Mouse (Mus musculus) myocyte (in vitro differentiated cells): ENCODE results near the gene Prkn. TPM values are rescaled to one million over a fixed set of nuclear protein-coding genes. Genes with fewer than 3 reads are reported as not detected.

Experiments used
- H3K27me3 ChIP-seq: one replicate; pipeline ENCODE4 v1.6.1; 2011; ENCODE audit not compliant: control insufficient read depth, insufficient read depth, insufficient read length
- H3K36me3 ChIP-seq: one replicate; pipeline ENCODE4 v1.6.1; 2011; ENCODE audit not compliant: control insufficient read depth, insufficient read depth
- H3K4me2 ChIP-seq: one replicate; pipeline ENCODE4 v1.6.1; 2011; ENCODE audit warnings: low read depth, control low read depth
- H3K4me3 ChIP-seq: one replicate; pipeline ENCODE4 v1.5.1; 2011; ENCODE audit warnings: mild to moderate bottlenecking, control low read depth, moderate library complexity
- H3K79me2 ChIP-seq: one replicate; pipeline ENCODE4 v1.6.1; 2011; ENCODE audit not compliant: control insufficient read depth, insufficient read depth
- H3ac ChIP-seq: one replicate; pipeline ENCODE4 v1.6.1; 2011; ENCODE audit not compliant: control insufficient read depth, insufficient read length
- CEBPB ChIP-seq: IDR thresholded peaks from 2 replicates; pipeline ENCODE4 v1.6.1; 2011; ENCODE audit warnings: mild to moderate bottlenecking, moderate library complexity; ENCODE audit not compliant: poor library complexity, insufficient read depth, severe bottlenecking
- E2F4 ChIP-seq: IDR thresholded peaks from one replicate; pipeline ENCODE4 v1.6.1; 2011; ENCODE audit warnings: mild to moderate bottlenecking, control low read depth, moderate library complexity; ENCODE audit not compliant: insufficient read depth
- MAX ChIP-seq: IDR thresholded peaks from one replicate; pipeline ENCODE4 v1.6.1; 2011; ENCODE audit warnings: low read depth, mild to moderate bottlenecking, control low read depth
- MYOD1 ChIP-seq, 3 experiments: IDR thresholded peaks; one replicate each; pipeline ENCODE4 v1.6.1; 2011; ENCODE audit warnings: control low read depth in 2 of 3, low read depth in 2 of 3, mild to moderate bottlenecking in 2 of 3, moderate library complexity in 1 of 3; ENCODE audit not compliant: insufficient read length in 2 of 3, control insufficient read depth in 1 of 3
- MYOG ChIP-seq, 3 experiments: IDR thresholded peaks; one replicate each; pipeline ENCODE4 v1.6.1; 2011; ENCODE audit warnings: control low read depth in 2 of 3, low read depth in 2 of 3, mild to moderate bottlenecking in 2 of 3; ENCODE audit not compliant: insufficient read length in 2 of 3, control insufficient read depth in 1 of 3, insufficient read depth in 1 of 3
- POLR2A ChIP-seq: IDR thresholded peaks from one replicate; pipeline ENCODE4 v1.6.1; 2011; ENCODE audit warnings: low read depth, mild to moderate bottlenecking, control low read depth, moderate library complexity; ENCODE audit not compliant: insufficient read length
- POLR2AphosphoS2 ChIP-seq: IDR thresholded peaks from one replicate; pipeline ENCODE4 v1.6.1; 2011; ENCODE audit warnings: low read depth, control low read depth; ENCODE audit not compliant: insufficient read length
- REST ChIP-seq: IDR thresholded peaks from one replicate; pipeline ENCODE4 v1.6.1; 2011; ENCODE audit warnings: mild to moderate bottlenecking, control low read depth, moderate library complexity; ENCODE audit not compliant: insufficient read depth, insufficient read length
- SRF ChIP-seq: IDR thresholded peaks from one replicate; pipeline ENCODE4 v1.6.1; 2011; ENCODE audit warnings: low read depth; ENCODE audit not compliant: control insufficient read depth, insufficient read length
- TCF12 ChIP-seq: IDR thresholded peaks from one replicate; pipeline ENCODE4 v1.6.1; 2011; ENCODE audit warnings: mild to moderate bottlenecking, control low read depth; ENCODE audit not compliant: poor library complexity, insufficient read depth, severe bottlenecking
- TCF3 ChIP-seq: IDR thresholded peaks from one replicate; pipeline ENCODE4 v1.6.1; 2011; ENCODE audit warnings: low read depth, control low read depth; ENCODE audit not compliant: insufficient read length
- USF1 ChIP-seq: IDR thresholded peaks from one replicate; pipeline ENCODE4 v1.6.1; 2011; ENCODE audit warnings: low read depth, mild to moderate bottlenecking, control low read depth, moderate library complexity
- polyA plus RNA-seq: library from polyadenylated mRNA; unstranded; fragments of >200 nt; fragmentation: generic; extraction: Trizol; gene quantifications from one replicate; pipeline ENCODE4 v1.2.1, GENCODE M21; 2012; ENCODE audit warnings: missing spikeins

Gene Prkn
- polyA plus RNA-seq, 1 experiment, result 0.26 TPM

- TF ChIP-seq MAX (no peak), MYOD1 (IDR thresholded peaks at IDR 0.05; ENCODE audit: control insufficient read depth in 1 of 3, insufficient read length in 2 of 3, low read depth in 2 of 3) (no peak), USF1 (no peak), REST (no peak), TCF3 (no peak), POLR2A (no peak), CEBPB (no peak), POLR2AphosphoS2 (no peak), TCF12 (no peak), E2F4 (no peak), MYOG (IDR thresholded peaks at IDR 0.05; ENCODE audit: control insufficient read depth in 1 of 3, insufficient read depth in 1 of 3, insufficient read length in 2 of 3, low read depth in 2 of 3) (no peak), SRF (no peak)
- no peak overlapping the region for H3K4me2 ChIP-seq
- no peak overlapping the region for H3ac ChIP-seq
- H3K27me3 ChIP-seq, result no peaks in the 10 kb centered on the region
- H3K36me3 ChIP-seq, result no peaks in the 10 kb centered on the region
- no peaks in the 10 kb centered on the region for H3K79me2 ChIP-seq
- H3K4me3 ChIP-seq, result no peak overlapping the region
Observed at GRCm38 (mm10) chr17:12063533-12063932, 1223.3 kb downstream of the Prkn start.

GRCm38 (mm10) chr17:12066054-12066453 lies 1225.9 kb downstream of the Prkn start:
- Histone ChIP-seq H3K36me3 (no peaks in the 10 kb centered on the region), H3K79me2 (no peaks in the 10 kb centered on the region), H3K4me3 (no peak overlapping the region), H3K4me2 (no peak overlapping the region), H3K27me3 (no peaks in the 10 kb centered on the region), H3ac (no peak overlapping the region)
- TF ChIP-seq SRF (no peak), REST (no peak), MAX (no peak), E2F4 (no peak), POLR2AphosphoS2 (no peak), CEBPB (no peak), TCF3 (no peak), POLR2A (no peak), USF1 (no peak), TCF12 (no peak), MYOD1 (IDR thresholded peaks at IDR 0.05; ENCODE audit: control insufficient read depth in 1 of 3, insufficient read length in 2 of 3, low read depth in 2 of 3) (no peak), MYOG (IDR thresholded peaks at IDR 0.05; ENCODE audit: control insufficient read depth in 1 of 3, insufficient read depth in 1 of 3, insufficient read length in 2 of 3, low read depth in 2 of 3) (no peak)

- no peak for TF ChIP-seq E2F4
- no peak for TF ChIP-seq TCF3
- TF ChIP-seq POLR2A, result no peak
- no peak for TF ChIP-seq SRF
- no peak for TF ChIP-seq MAX
- no peak for TF ChIP-seq TCF12
- TF ChIP-seq POLR2AphosphoS2, result no peak
- no peak for TF ChIP-seq CEBPB
- Histone ChIP-seq H3K36me3 (no peaks in the 10 kb centered on the region), H3K4me3 (no peak overlapping the region), H3ac (no peak overlapping the region), H3K27me3 (no peaks in the 10 kb centered on the region), H3K79me2 (no peaks in the 10 kb centered on the region), H3K4me2 (no peak overlapping the region)
Observed at GRCm38 (mm10) chr17:12076816-12077215, 1236.6 kb downstream of the Prkn start.

- H3K4me2 ChIP-seq, result no peak overlapping the region
- no peak overlapping the region for H3ac ChIP-seq
- no peaks in the 10 kb centered on the region for H3K27me3 ChIP-seq
- no peaks in the 10 kb centered on the region for H3K79me2 ChIP-seq
- TF ChIP-seq MYOD1 (IDR thresholded peaks at IDR 0.05; ENCODE audit: control insufficient read depth in 1 of 3, insufficient read length in 2 of 3, low read depth in 2 of 3) (no peak), SRF (no peak), MYOG (IDR thresholded peaks at IDR 0.05; ENCODE audit: control insufficient read depth in 1 of 3, insufficient read depth in 1 of 3, insufficient read length in 2 of 3, low read depth in 2 of 3) (no peak), POLR2AphosphoS2 (no peak), REST (no peak), USF1 (no peak), POLR2A (no peak), E2F4 (no peak), CEBPB (no peak), TCF3 (no peak), TCF12 (no peak), MAX (no peak)
- H3K4me3 ChIP-seq, result no peak overlapping the region
- H3K36me3 ChIP-seq, result no peaks in the 10 kb centered on the region
Observed at GRCm38 (mm10) chr17:12080656-12081495, 1240.7 kb downstream of the Prkn start.
